Mouse (Mus musculus) ES-E14 (cell line): Measurements from ENCODE around the gene Tcte3.
"Not testable (repeated sequence)": the region's sequence is repeated elsewhere in the genome, so short reads cannot be mapped to it uniquely, and the experiment has no call there.

Experiments used
- CHD2 ChIP-seq: IDR thresholded peaks from 2 replicates; pipeline ENCODE4 v1.6.1; 2014; ENCODE audit warnings: mild to moderate bottlenecking, low read depth, low read length, inconsistent platforms
- HCFC1 ChIP-seq: IDR thresholded peaks from 2 replicates; pipeline ENCODE4 v1.6.1; 2012; ENCODE audit warnings: low read length, inconsistent platforms, borderline replicate concordance; ENCODE audit not compliant: insufficient read depth
- MAFK ChIP-seq: IDR thresholded peaks from 2 replicates; pipeline ENCODE4 v1.6.1; 2014; ENCODE audit warnings: mild to moderate bottlenecking, low read depth, low read length, inconsistent platforms; ENCODE audit not compliant: insufficient read depth
- ZNF384 ChIP-seq: IDR thresholded peaks from 2 replicates; pipeline ENCODE4 v1.6.1; 2012; ENCODE audit warnings: low read depth, low read length, inconsistent platforms

GRCm38 (mm10) chr17:14992522-14993138 is 48.7 kb downstream of the Tcte3 start:
- not testable (repeated sequence) for TF ChIP-seq CHD2, MAFK, ZNF384, HCFC1
